8 mouse cellular contexts compared by ENCODE assay signal in the genomic region with DNA sequence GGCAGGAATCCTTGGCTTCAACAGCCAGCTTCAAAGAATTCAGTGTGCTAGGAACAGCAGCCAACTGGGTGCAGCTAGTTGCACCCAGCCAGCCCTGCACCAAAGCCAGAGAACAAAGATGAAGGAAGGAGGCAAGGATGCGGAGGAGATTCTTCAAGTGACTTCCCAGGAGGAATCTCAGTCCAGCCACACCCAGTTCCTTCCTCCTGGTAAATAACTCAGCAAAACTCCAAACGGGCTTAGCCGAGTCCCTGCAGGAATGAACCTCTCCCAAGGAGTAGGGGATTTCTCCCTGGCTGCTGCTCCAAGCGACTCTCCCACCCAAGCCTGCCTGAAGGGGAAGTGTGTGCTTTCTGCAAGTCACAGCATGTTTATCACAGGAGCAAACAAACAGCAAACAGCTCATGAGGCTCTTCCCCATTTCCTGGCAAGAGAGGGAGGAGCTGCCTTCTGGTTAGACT.
DNase-seq lines count a peak whose midpoint lies in the region; ATAC-seq and TF ChIP-seq lines count a peak whose summit lies in the region.

No protein-coding gene starts in this region.

- no peak for ATAC-seq in kidney, embryonic 16.5 days (ENCODE audit: low FRiP score, low TSS enrichment)
- peak; percentile 41; the same call in 1 of the 2 replicates for ATAC-seq in heart, postnatal 0 days (ENCODE audit: insufficient read depth, low read depth)

- H3K9ac ChIP-seq in kidney, embryonic 16.5 days (replicated peaks; ENCODE audit: low read length): no peak overlapping the region
- no peak overlapping the region for H3K9ac ChIP-seq in heart, postnatal 0 days (replicated peaks; ENCODE audit: low read depth, low read length)

- 19% methylated on average over 4 of the region's 4 CpGs for WGBS in kidney, embryonic 16.5 days
- 22% methylated on average over 4 of the region's 4 CpGs for WGBS in heart, postnatal 0 days

- H3K4me2 ChIP-seq in kidney, embryonic 16.5 days (replicated peaks; ENCODE audit: low read depth, low read length): no peak overlapping the region
- H3K4me2 ChIP-seq in heart, postnatal 0 days (ENCODE audit: low read depth, low read length): 0 out of 2 replicates have a peak overlapping the region, but pooled peaks have one; percentile 10

- DNase-seq in kidney, adult 18-20 months: no peak
- DNase-seq in adipocyte (ENCODE audit: low spot score): peak; percentile 14
- DNase-seq in heart, postnatal 0 days (ENCODE audit: low spot score): peak; percentile 12
- DNase-seq in lung, postnatal 25 days (ENCODE audit: low spot score): peak; percentile 74
- DNase-seq in spleen, postnatal 14 days (ENCODE audit: low spot score in 2 of 2): no peak
- DNase-seq in layer of hippocampus, postnatal 25 days (ENCODE audit: extremely low spot score in 1 of 2, low spot score in 1 of 2): no peak
- no peak for DNase-seq in right cerebral cortex, postnatal 25 days

- no peaks in the 10 kb centered on the region for H3K36me3 ChIP-seq in kidney, embryonic 16.5 days (ENCODE audit: insufficient read depth, low read length)
- no peaks in the 10 kb centered on the region for H3K36me3 ChIP-seq in heart, postnatal 0 days (replicated peaks; ENCODE audit: control insufficient read depth, insufficient read depth, low read length)

- H3K4me1 ChIP-seq in kidney, embryonic 16.5 days (ENCODE audit: insufficient read depth, low read length): peaks cover 12% of the 10 kb centered on the region
- 0 out of 2 replicates have a peak, but pooled peaks cover 5% of the 10 kb centered on the region for H3K4me1 ChIP-seq in heart, postnatal 0 days (ENCODE audit: control insufficient read depth, insufficient read depth)

- H3K27me3 ChIP-seq in kidney, embryonic 16.5 days (ENCODE audit: insufficient read depth, low read length): no peaks in the 10 kb centered on the region
- H3K27me3 ChIP-seq in heart, postnatal 0 days (ENCODE audit: control insufficient read depth, insufficient read depth, low read length): no peaks in the 10 kb centered on the region

- H3K27ac ChIP-seq in kidney, embryonic 16.5 days (ENCODE audit: low read length): peak overlapping the region; percentile 71
- peak overlapping the region; percentile 28; the same call in 1 of the 2 replicates for H3K27ac ChIP-seq in heart, postnatal 0 days (ENCODE audit: low read depth)

- no peak for TF ChIP-seq CTCF in heart, postnatal 0 days (IDR thresholded peaks at IDR 0.05; ENCODE audit: low read depth)

- TF ChIP-seq EP300 in heart, postnatal 0 days (IDR thresholded peaks at IDR 0.05; ENCODE audit: low read depth): no peak; the same call in 1 of the 2 replicates

- no peaks in the 10 kb centered on the region for H3K9me3 ChIP-seq in kidney, embryonic 16.5 days (ENCODE audit: low read length)
- no peaks in the 10 kb centered on the region for H3K9me3 ChIP-seq in heart, postnatal 0 days (replicated peaks; ENCODE audit: control insufficient read depth, low read length)

- no peak overlapping the region for H3K4me3 ChIP-seq in kidney, embryonic 16.5 days (ENCODE audit: low read length)
- no peak overlapping the region for H3K4me3 ChIP-seq in heart, postnatal 0 days (ENCODE audit: low read depth, low read length)

Comparison
In these comparisons a context has a peak if more than half of its experiments do, and no peak if none do; other contexts are left out.
1. DNase-seq: peak in adipocyte (single experiment), heart, postnatal 0 days (single experiment) and lung, postnatal 25 days (single experiment); none in kidney, adult 18-20 months (single experiment), spleen, postnatal 14 days (0 of 2), layer of hippocampus, postnatal 25 days (0 of 2) and right cerebral cortex, postnatal 25 days (single experiment).